Mouse (Mus musculus) embryonic fibroblast, embryonic 13.5 days (primary cell): ENCODE data around the gene Noxo1.

Source experiments
- CTCF ChIP-seq: IDR thresholded peaks from 2 replicates; pipeline ENCODE4 v1.5.1; 2011; ENCODE audit warnings: mild to moderate bottlenecking, control low read depth, low read length, moderate library complexity, borderline replicate concordance; ENCODE audit not compliant: insufficient read depth
- POLR2A ChIP-seq: IDR thresholded peaks from 2 replicates; pipeline ENCODE4 v1.6.1; 2011; ENCODE audit warnings: low read depth, mild to moderate bottlenecking, control low read depth, low read length, moderate library complexity

GRCm38 (mm10) chr17:24670246-24670844 lies 25.7 kb upstream of the Noxo1 start:
- no peak for TF ChIP-seq CTCF
- no peak for TF ChIP-seq POLR2A
